8 mouse cellular contexts compared by ENCODE assay signal in genomic region chr2:45112021-45112747, GRCm38 (mm10). TPM values are rescaled to one million over a fixed set of nuclear protein-coding genes. Genes with fewer than 3 reads are reported as not detected.
DNase-seq lines count a peak whose midpoint lies in the region; ATAC-seq and TF ChIP-seq lines count a peak whose summit lies in the region.

No protein-coding gene starts in this region.

- no peak overlapping the region for H3ac ChIP-seq in C2C12 (ENCODE audit: control insufficient read depth, insufficient read length, low read depth)

- peak overlapping the region; percentile 93 for H3K4me3 ChIP-seq in gastrocnemius, adult 2 months
- peak overlapping the region; percentile 79 for H3K4me3 ChIP-seq in C2C12 (ENCODE audit: insufficient read depth, poor library complexity, severe bottlenecking)
- peak overlapping the region; percentile 73 for H3K4me3 ChIP-seq in heart, embryonic 12.5 days
- peak overlapping the region; percentile 75 to 98 for H3K4me3 ChIP-seq in liver, embryonic 14.5 days (ENCODE audit: insufficient read depth in 1 of 2, low read depth in 2 of 2, low read length in 2 of 2)
- H3K4me3 ChIP-seq in stomach, embryonic 14.5 days (ENCODE audit: low read depth, low read length) = peak overlapping the region; percentile 77

- H3K4me1 ChIP-seq in heart, embryonic 12.5 days (replicated peaks) = peaks cover 20% of the 10 kb centered on the region
- H3K4me1 ChIP-seq in liver, embryonic 14.5 days (replicated peaks; ENCODE audit: control insufficient read depth in 2 of 2, insufficient read depth in 2 of 2, low read length in 1 of 2) = peaks cover 13 to 17% of the 10 kb centered on the region in 2 experiments
- H3K4me1 ChIP-seq in stomach, embryonic 14.5 days (ENCODE audit: control insufficient read depth, insufficient read depth, low read length) = peaks cover 3% of the 10 kb centered on the region; the same call in 1 of the 2 replicates

- no peak for TF ChIP-seq EP300 in liver, embryonic 14.5 days (IDR thresholded peaks at IDR 0.05; ENCODE audit: low read depth)

- H3K79me2 ChIP-seq in C2C12 (ENCODE audit: control insufficient read depth, insufficient read depth) = peaks cover 55% of the 10 kb centered on the region

- peak overlapping the region; percentile 77 for H3K4me2 ChIP-seq in heart, embryonic 12.5 days
- peak overlapping the region; percentile 100 for H3K4me2 ChIP-seq in liver, embryonic 14.5 days (ENCODE audit: low read depth)
- H3K4me2 ChIP-seq in stomach, embryonic 14.5 days (replicated peaks; ENCODE audit: low read depth, low read length) = peak overlapping the region; percentile 27

- intact Hi-C loops in gastrocnemius, adult 2 months (cut with DNase I) = loop anchor here (10.0 kb wide), 1 partner anchor 557 kb away; no protein-coding TSS in a partner anchor
- intact Hi-C loops in left cerebral cortex, postnatal 10 days (cut with DNase I) = loop anchor here (2.0 to 10.0 kb wide), 3 partner anchors 643 to 1333 kb away; no protein-coding TSS in a partner anchor

- DNase-seq in gastrocnemius, adult 2 months = no peak
- no peak for DNase-seq in gastrocnemius, postnatal 10 days
- no peak for DNase-seq in liver, embryonic 14.5 days (ENCODE audit: low read depth in 3 of 3, low spot score in 3 of 3)
- DNase-seq in thymus, postnatal 14 days = no peak
- DNase-seq in left cerebral cortex, postnatal 10 days (ENCODE audit: extremely low spot score in 1 of 2, low spot score in 2 of 2) = no peak

- no peaks in the 10 kb centered on the region for H3K9me3 ChIP-seq in heart, embryonic 12.5 days (replicated peaks)
- H3K9me3 ChIP-seq in liver, embryonic 14.5 days (ENCODE audit: control insufficient read depth, low read length) = no peaks in the 10 kb centered on the region
- no peaks in the 10 kb centered on the region for H3K9me3 ChIP-seq in stomach, embryonic 14.5 days (ENCODE audit: control insufficient read depth, low read depth, low read length)

- peak overlapping the region; percentile 99 for H3K27ac ChIP-seq in gastrocnemius, adult 2 months
- H3K27ac ChIP-seq in heart, embryonic 12.5 days (ENCODE audit: poor library complexity, severe bottlenecking) = peak overlapping the region; percentile 96
- peak overlapping the region; percentile 89 for H3K27ac ChIP-seq in liver, embryonic 14.5 days
- peak overlapping the region; percentile 96 for H3K27ac ChIP-seq in stomach, embryonic 14.5 days (ENCODE audit: low read length)

- H3K36me3 ChIP-seq in C2C12 (ENCODE audit: control insufficient read depth, insufficient read depth) = peaks cover 4% of the 10 kb centered on the region
- H3K36me3 ChIP-seq in heart, embryonic 12.5 days = no peaks in the 10 kb centered on the region
- H3K36me3 ChIP-seq in liver, embryonic 14.5 days (replicated peaks; ENCODE audit: control insufficient read depth, insufficient read depth, low read depth) = no peaks in the 10 kb centered on the region
- no peaks in the 10 kb centered on the region for H3K36me3 ChIP-seq in stomach, embryonic 14.5 days (ENCODE audit: control insufficient read depth, insufficient read depth, low read length)

- no peak for TF ChIP-seq CTCF in gastrocnemius, adult 2 months (IDR thresholded peaks at IDR 0.05)
- no peak for TF ChIP-seq CTCF in C2C12 (IDR thresholded peaks at IDR 0.05; ENCODE audit: control insufficient read depth, insufficient read depth, insufficient read length)
- TF ChIP-seq CTCF in liver, embryonic 14.5 days (IDR thresholded peaks at IDR 0.05; ENCODE audit: low read depth) = no peak

- peak overlapping the region; percentile 93 for H3K9ac ChIP-seq in heart, embryonic 12.5 days
- H3K9ac ChIP-seq in liver, embryonic 14.5 days (replicated peaks) = peak overlapping the region; percentile 99
- H3K9ac ChIP-seq in stomach, embryonic 14.5 days (replicated peaks; ENCODE audit: low read depth, low read length) = peak overlapping the region; percentile 94

- peaks cover 31% of the 10 kb centered on the region for H3K79me3 ChIP-seq in C2C12 (ENCODE audit: low read depth)

- no peak for ATAC-seq in heart, embryonic 12.5 days (ENCODE audit: insufficient number of reproducible peaks, low FRiP score)
- ATAC-seq in liver, embryonic 14.5 days (ENCODE audit: insufficient read depth) = no peak
- no peak for ATAC-seq in stomach, embryonic 14.5 days (ENCODE audit: insufficient number of reproducible peaks, insufficient read depth, low FRiP score, low read depth)

- WGBS in heart, embryonic 12.5 days = 6% methylated on average over 9 of the region's 9 CpGs
- 1% methylated on average over 9 of the region's 9 CpGs for WGBS in liver, embryonic 14.5 days (ENCODE audit: insufficient replicate concordance)
- 5% methylated on average over 9 of the region's 9 CpGs for WGBS in stomach, embryonic 14.5 days

- H3K27me3 ChIP-seq in C2C12 (ENCODE audit: control insufficient read depth, insufficient read depth, insufficient read length) = no peaks in the 10 kb centered on the region
- H3K27me3 ChIP-seq in heart, embryonic 12.5 days (replicated peaks) = no peaks in the 10 kb centered on the region
- no peaks in the 10 kb centered on the region for H3K27me3 ChIP-seq in liver, embryonic 14.5 days (ENCODE audit: control insufficient read depth, insufficient read depth, low read length)
- no peaks in the 10 kb centered on the region for H3K27me3 ChIP-seq in stomach, embryonic 14.5 days (ENCODE audit: control insufficient read depth, insufficient read depth, low read length)

TF ChIP-seq in C2C12, 6 proteins besides CTCF, POLR2A, EP300 and RAD21:
- TF ChIP-seq MYOD1 (IDR thresholded peaks at IDR 0.05; ENCODE audit: control insufficient read depth, insufficient read length, low read depth) = no peak
- no peak for TF ChIP-seq FOSL1 (IDR thresholded peaks at IDR 0.05; ENCODE audit: insufficient read depth, low read length, poor library complexity, severe bottlenecking)
- no peak for TF ChIP-seq CEBPB (IDR thresholded peaks at IDR 0.05; ENCODE audit: low read depth)
- no peak for TF ChIP-seq MAX (IDR thresholded peaks at IDR 0.05)
- no peak for TF ChIP-seq MYOG (IDR thresholded peaks at IDR 0.05; ENCODE audit: control insufficient read depth, extremely low read depth, insufficient read length)
- TF ChIP-seq USF1 (IDR thresholded peaks at IDR 0.05; ENCODE audit: low read depth) = no peak

RNA-seq across cellular contexts. Expression of gene Zeb2, which starts 5.0 kb away (rescaled TPM):
- 10 to 100 TPM; 31.3 to 41.6 TPM for total RNA-seq in gastrocnemius, adult 2 months (2021)
- 100 to 1,000 TPM in 1 of 2 experiments, 10 to 100 TPM in 1; 72.6 to 114 TPM for total RNA-seq in gastrocnemius, postnatal 10 days (2021)
- 9.8 TPM for polyA plus RNA-seq in C2C12 (2012; fragmentation: generic; extraction: Trizol)
- 28.0 and 29.6 TPM in 2 replicates for polyA plus RNA-seq in heart, embryonic 12.5 days (2016; fragmentation: Nextera tagmentation; extraction: Ambion mirVana)
- polyA plus RNA-seq in liver, embryonic 14.5 days (2012; rRNA removed) = 3.9 and 5.7 TPM in 2 replicates
- 9.9 and 11.4 TPM in 2 replicates for polyA plus RNA-seq in liver, embryonic 14.5 days (2014; fragmentation: Nextera tagmentation; extraction: Ambion mirVana)
- 67.9 and 73.2 TPM in 2 replicates for polyA plus RNA-seq in stomach, embryonic 14.5 days (2014; fragmentation: Nextera tagmentation; extraction: Ambion mirVana)
- total RNA-seq in left cerebral cortex, postnatal 10 days (2021) = 100 to 1,000 TPM; 220 to 259 TPM

Comparison
In these comparisons a context has a peak if more than half of its experiments do, and no peak if none do; other contexts are left out.
1. H3K4me2 ChIP-seq: peak in every context shown above with its lines; median percentile 100 in liver, embryonic 14.5 days; 77 in heart, embryonic 12.5 days; 27 in stomach, embryonic 14.5 days.